Mouse (Mus musculus) megakaryocyte, embryonic 14.5 days (primary cell): ENCODE results near the gene Ostf1. TPM values are rescaled to one million over a fixed set of nuclear protein-coding genes. Genes with fewer than 3 reads are reported as not detected.

Experiments used
- H3K27me3 ChIP-seq: replicated peaks from 2 replicates; pipeline ENCODE3; 2012; ENCODE audit warnings: inconsistent platforms
- H3K36me3 ChIP-seq: replicated peaks from 2 replicates; pipeline ENCODE3; 2012; ENCODE audit warnings: low read length, inconsistent platforms, mixed read lengths
- H3K4me1 ChIP-seq: 2 replicates; pipeline ENCODE4 v1.6.1; 2012; ENCODE audit warnings: inconsistent platforms
- H3K4me3 ChIP-seq: replicated peaks from 2 replicates; pipeline ENCODE3; 2012; ENCODE audit warnings: moderate library complexity, mild to moderate bottlenecking, inconsistent platforms
- H3K9me3 ChIP-seq: 2 replicates; pipeline ENCODE4 v1.6.1; 2012; ENCODE audit warnings: inconsistent platforms
- FLI1 ChIP-seq: IDR thresholded peaks from 2 replicates; pipeline ENCODE4 v1.6.1; 2012; ENCODE audit warnings: low read length, inconsistent platforms, mixed read lengths
- GATA1 ChIP-seq: IDR thresholded peaks from 3 replicates; pipeline ENCODE4 v1.6.1; 2012; ENCODE audit warnings: mixed read lengths, low read length, inconsistent platforms, borderline replicate concordance
- polyA plus RNA-seq: library from polyadenylated mRNA; stranded (reverse); fragments of >175 nt; gene quantifications from 2 replicates; pipeline ENCODE4 v1.2.3, GENCODE M21; 2012; ENCODE audit warnings: low replicate concordance; ENCODE audit not compliant: insufficient read depth

The Ostf1 gene
- polyA plus RNA-seq, 1 experiment = 727 TPM

DNA sequence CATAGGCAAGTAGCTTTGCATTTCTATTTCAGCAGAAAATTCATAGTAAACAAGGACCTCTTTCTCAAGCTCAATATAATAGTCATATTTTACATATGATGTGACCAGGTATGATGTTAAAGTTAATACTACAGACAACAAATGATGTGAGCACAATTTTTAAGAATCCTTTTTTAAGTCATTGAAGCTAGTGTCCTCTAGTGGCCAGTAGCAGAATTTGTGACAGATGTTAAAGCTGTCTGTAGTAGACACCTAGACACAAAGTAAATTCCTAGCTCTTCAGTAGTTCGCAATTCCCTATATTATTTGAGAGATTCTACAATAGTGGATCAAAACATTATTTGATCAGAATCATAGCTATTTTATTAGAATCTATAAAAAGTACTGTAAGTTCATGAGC, 73.9 kb downstream of the Ostf1 start:
- H3K27me3 ChIP-seq = no peaks in the 10 kb centered on the region
- no peaks in the 10 kb centered on the region for H3K36me3 ChIP-seq
- peaks cover 4% of the 10 kb centered on the region; the same call in 1 of the 2 replicates for H3K4me1 ChIP-seq
- H3K9me3 ChIP-seq = no peaks in the 10 kb centered on the region
- no peak overlapping the region for H3K4me3 ChIP-seq
- no peak for TF ChIP-seq FLI1
- no peak for TF ChIP-seq GATA1

DNA sequence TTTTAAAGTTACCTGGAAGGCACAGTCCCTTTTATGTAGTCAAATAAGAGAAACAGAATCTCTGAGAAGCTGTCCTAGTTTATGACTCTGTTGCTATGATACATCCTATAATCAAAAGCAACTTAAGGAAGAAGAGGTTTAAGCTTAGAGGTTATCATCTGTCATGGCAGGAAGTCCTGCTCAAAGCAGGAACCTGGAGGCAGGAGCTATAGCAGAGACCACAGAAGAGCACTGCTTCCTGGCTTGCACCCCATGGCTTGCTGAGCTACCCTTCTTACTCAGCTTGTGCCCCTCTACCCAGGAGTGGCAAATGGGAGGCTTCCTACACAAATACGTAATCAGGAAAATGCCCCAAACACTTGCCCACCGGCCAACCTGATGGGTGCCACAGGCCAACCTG, 76.0 kb downstream of the Ostf1 start:
- H3K9me3 ChIP-seq = no peaks in the 10 kb centered on the region
- H3K4me1 ChIP-seq = peaks cover 4% of the 10 kb centered on the region; the same call in 1 of the 2 replicates
- H3K27me3 ChIP-seq = no peaks in the 10 kb centered on the region
- H3K36me3 ChIP-seq = no peaks in the 10 kb centered on the region
- TF ChIP-seq GATA1 = no peak
- no peak for TF ChIP-seq FLI1
- no peak overlapping the region for H3K4me3 ChIP-seq

DNA sequence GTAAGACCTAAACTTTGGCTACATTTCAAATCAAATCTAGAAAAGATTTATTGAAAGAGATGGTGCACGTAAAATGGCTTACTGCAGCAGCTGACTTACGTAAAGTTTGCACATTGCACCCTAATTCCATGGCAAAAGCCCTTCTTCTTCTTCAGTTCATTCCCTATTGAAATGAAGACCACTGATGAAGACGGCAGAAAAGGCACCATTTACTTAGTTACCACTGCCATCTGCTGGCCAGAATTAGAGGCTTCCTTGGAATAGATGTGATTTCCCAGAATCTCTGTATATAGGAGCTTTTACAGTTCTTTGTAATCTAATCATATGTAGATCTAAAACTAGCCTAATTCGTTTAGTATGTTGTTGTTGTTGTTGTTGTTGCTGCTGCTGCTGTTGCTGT, 83.0 kb downstream of the Ostf1 start:
- TF ChIP-seq FLI1 = no peak
- no peak for TF ChIP-seq GATA1
- no peak overlapping the region for H3K4me3 ChIP-seq

More for the DNA sequence above, 83.0 kb downstream of the Ostf1 start:
- no peaks in the 10 kb centered on the region for H3K9me3 ChIP-seq
- H3K36me3 ChIP-seq = no peaks in the 10 kb centered on the region
- no peaks in the 10 kb centered on the region for H3K4me1 ChIP-seq
- no peaks in the 10 kb centered on the region for H3K27me3 ChIP-seq

Other genes with a start within 250 kb of the Ostf1 start
- gene Nmrk1, start 127 bp upstream of the Ostf1 start, polyA plus RNA-seq = 0.96 and 1.5 TPM in 2 replicates
- 8.3 and 8.8 TPM in 2 replicates for gene Carnmt1, start 38.9 kb upstream of the Ostf1 start, polyA plus RNA-seq
- 7.6 and 14.4 TPM in 2 replicates for gene D030056L22Rik, start 81.4 kb upstream of the Ostf1 start, polyA plus RNA-seq
- not detected in 2 replicates for gene Trpm6, start 118.2 kb upstream of the Ostf1 start, polyA plus RNA-seq